Mouse (Mus musculus) limb, embryonic 11.5 days (tissue): ENCODE data around the gene Tnfrsf13c. TPM values are rescaled to one million over a fixed set of nuclear protein-coding genes. Genes with fewer than 3 reads are reported as not detected.

Source experiments
- ATAC-seq: fragments of 200-750 bp; cut with Nextera tagmentation; 2 replicates; pipeline ENCODE4 v1.8.0; 2017; ENCODE audit warnings: low read depth; ENCODE audit not compliant: insufficient number of reproducible peaks, low FRiP score, low TSS enrichment
- DNase-seq: peaks from one replicate; pipeline ENCODE4 v3.0.0-alpha.2; 2015; ENCODE audit warnings: low spot score
- H3K27ac ChIP-seq: fragments of 300-500 bp; sonication (generic); replicated peaks from 2 replicates; pipeline ENCODE4 v1.5.1; 2014; ENCODE audit warnings: low read depth, mild to moderate bottlenecking, low read length
- H3K27me3 ChIP-seq: fragments of 300-500 bp; sonication (generic); 2 replicates; pipeline ENCODE4 v1.6.1; 2014; ENCODE audit warnings: mild to moderate bottlenecking, low read length, mixed read lengths; ENCODE audit not compliant: control insufficient read depth, insufficient read depth
- H3K36me3 ChIP-seq: fragments of 300-500 bp; sonication (generic); 2 replicates; pipeline ENCODE4 v1.6.1; 2014; ENCODE audit warnings: mild to moderate bottlenecking, low read length, moderate library complexity, mixed read lengths; ENCODE audit not compliant: control insufficient read depth, insufficient read depth
- H3K4me1 ChIP-seq: fragments of 300-500 bp; sonication (generic); 2 replicates; pipeline ENCODE4 v1.6.1; 2014; ENCODE audit warnings: low read length, mixed read lengths; ENCODE audit not compliant: control insufficient read depth, insufficient read depth
- H3K4me2 ChIP-seq: fragments of 300-500 bp; sonication (generic); 2 replicates; pipeline ENCODE4 v1.6.1; 2014; ENCODE audit warnings: low read depth, mild to moderate bottlenecking, moderate library complexity; ENCODE audit not compliant: severe bottlenecking
- H3K4me3 ChIP-seq: fragments of 300-500 bp; sonication (generic); 2 replicates; pipeline ENCODE4 v1.5.1; 2014; ENCODE audit warnings: low read depth, low read length
- H3K9ac ChIP-seq: fragments of 300-500 bp; sonication (generic); 2 replicates; pipeline ENCODE4 v1.6.1; 2014; ENCODE audit warnings: mild to moderate bottlenecking, low read length
- H3K9me3 ChIP-seq: fragments of 300-500 bp; sonication (generic); 2 replicates; pipeline ENCODE4 v1.6.1; 2016; ENCODE audit warnings: low read length; ENCODE audit not compliant: control insufficient read depth
- WGBS: fragments of 180-500 bp; shearing (Covaris S2); extraction: QIAGEN DNeasy Blood & Tissue Kit; methylation state at CpG from one replicate; pipeline ENCODE4 v1.1.7; 2014; 5-methylcytosine and 5-hydroxymethylcytosine counted together
- polyA plus RNA-seq: library from polyadenylated mRNA; unstranded; fragments of >200 nt; fragmentation: Nextera tagmentation; extraction: Ambion mirVana; gene quantifications from 2 replicates; pipeline ENCODE4 v1.2.1, GENCODE M21; 2014

Tnfrsf13c gene
- polyA plus RNA-seq, 1 experiment from 2014 or later: not detected

DNA sequence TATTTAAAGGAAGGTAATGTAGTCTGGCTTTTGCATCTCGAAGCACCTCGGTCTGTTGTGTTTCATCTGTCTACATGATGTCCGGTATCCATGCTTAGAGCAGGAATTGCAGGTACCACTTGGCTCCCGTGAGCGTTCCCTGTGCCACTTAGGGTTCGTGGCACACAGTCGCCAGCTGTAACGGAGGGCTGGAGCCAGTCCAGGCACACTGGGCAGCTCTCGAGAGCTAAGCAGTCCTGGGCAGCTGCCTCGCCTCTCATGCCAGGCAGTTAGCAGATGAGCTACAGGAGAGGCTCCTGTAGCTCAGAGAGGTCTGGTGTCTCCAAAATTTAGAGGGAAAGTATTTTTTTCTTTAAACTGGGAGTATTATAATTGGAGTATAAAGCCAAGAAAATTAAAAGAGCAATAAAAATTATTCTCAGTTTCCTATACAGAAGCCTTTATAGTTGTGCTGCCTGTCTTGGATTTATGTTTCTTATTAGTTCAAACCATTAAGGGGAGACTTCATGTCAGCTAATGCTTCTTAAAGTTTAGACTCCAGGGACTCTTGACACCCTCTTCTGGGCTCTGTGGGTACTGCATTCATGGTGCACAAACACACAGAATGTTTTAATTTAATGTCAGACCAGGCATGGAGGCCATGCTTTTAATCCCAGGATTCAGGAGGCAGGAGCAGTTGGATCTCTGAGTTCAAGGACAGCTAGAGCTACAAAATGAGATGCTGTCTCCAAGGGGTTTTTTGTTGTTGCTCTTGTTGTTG is 35.5 kb downstream of the Tnfrsf13c start:
- DNase-seq (peak; percentile 62), ATAC-seq (no peak)
- Histone ChIP-seq H3K27me3 (no peaks in the 10 kb centered on the region), H3K9ac (no peak overlapping the region), H3K4me2 (no peak overlapping the region), H3K4me1 (no peaks in the 10 kb centered on the region), H3K27ac (no peak overlapping the region), H3K36me3 (peaks cover 58% of the 10 kb centered on the region), H3K4me3 (no peak overlapping the region), H3K9me3 (peaks cover 4% of the 10 kb centered on the region; the same call in 1 of the 2 replicates)
- 96% methylated on average over 10 of the region's 10 CpGs for WGBS

DNA sequence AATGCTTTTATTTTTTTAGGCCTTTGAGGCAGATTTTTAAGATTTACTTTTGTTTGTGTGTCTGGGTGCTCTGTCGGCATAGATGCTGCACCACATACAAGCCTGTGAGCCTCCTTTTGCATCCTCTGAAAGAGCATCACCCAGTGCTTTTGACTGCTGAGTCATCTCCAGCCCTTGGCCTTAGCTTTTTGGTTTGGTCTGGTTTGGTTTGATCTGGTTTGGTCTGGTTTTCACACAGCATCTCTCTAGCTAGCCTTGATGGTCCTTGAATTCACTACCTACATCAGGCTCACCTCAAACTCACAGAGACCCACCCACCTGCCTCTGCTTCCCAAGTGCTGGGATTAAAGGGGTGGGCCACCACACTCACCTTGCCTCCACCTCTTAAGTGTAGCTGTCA is 36.2 kb downstream of the Tnfrsf13c start:
- peaks cover 56% of the 10 kb centered on the region for H3K36me3 ChIP-seq
- H3K4me2 ChIP-seq: no peak overlapping the region
- ATAC-seq (no peak), DNase-seq (no peak)
- H3K4me1 ChIP-seq: no peaks in the 10 kb centered on the region
- no peak overlapping the region for H3K27ac ChIP-seq
- 89% methylated on average over 1 of the region's 1 CpGs for WGBS
- H3K4me3 ChIP-seq: no peak overlapping the region
- no peak overlapping the region for H3K9ac ChIP-seq
- H3K9me3 ChIP-seq: peaks cover 4% of the 10 kb centered on the region; the same call in 1 of the 2 replicates
- H3K27me3 ChIP-seq: no peaks in the 10 kb centered on the region

GRCm38 (mm10) chr15:82187401-82187800 is 36.8 kb downstream of the Tnfrsf13c start:
- DNase-seq (no peak), ATAC-seq (no peak)
- Histone ChIP-seq H3K27me3 (no peaks in the 10 kb centered on the region), H3K9ac (no peak overlapping the region), H3K4me3 (no peak overlapping the region), H3K36me3 (peaks cover 54% of the 10 kb centered on the region), H3K4me1 (no peaks in the 10 kb centered on the region), H3K4me2 (no peak overlapping the region), H3K9me3 (peaks cover 4% of the 10 kb centered on the region; the same call in 1 of the 2 replicates), H3K27ac (no peak overlapping the region)
- WGBS: 92% methylated on average over 4 of the region's 4 CpGs

DNA sequence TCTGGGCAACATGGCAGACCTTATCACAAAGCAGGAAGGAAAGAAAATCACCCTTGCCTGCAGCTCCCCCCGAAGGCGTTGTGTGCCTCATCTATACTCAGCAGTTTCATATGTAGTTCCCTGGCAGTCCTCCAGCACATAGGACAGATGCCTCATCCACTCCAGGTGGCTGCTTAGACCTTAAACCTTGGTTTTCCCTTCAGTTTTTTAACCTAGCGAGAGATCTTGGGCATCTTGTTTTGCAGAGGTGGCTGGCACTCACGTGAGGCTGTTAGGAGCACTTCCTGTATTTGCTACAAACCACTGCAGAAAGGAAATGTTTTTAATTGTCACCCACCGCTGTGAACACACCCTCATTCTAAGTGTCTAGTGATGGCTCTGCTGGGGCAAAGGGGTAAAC is 37.2 kb downstream of the Tnfrsf13c start:
- DNase-seq (no peak), ATAC-seq (no peak)
- 93% methylated on average over 5 of the region's 5 CpGs for WGBS
- Histone ChIP-seq H3K27me3 (no peaks in the 10 kb centered on the region), H3K27ac (no peak overlapping the region), H3K9me3 (peaks cover 4% of the 10 kb centered on the region; the same call in 1 of the 2 replicates), H3K4me2 (no peak overlapping the region), H3K9ac (no peak overlapping the region), H3K36me3 (peaks cover 54% of the 10 kb centered on the region), H3K4me1 (no peaks in the 10 kb centered on the region), H3K4me3 (no peak overlapping the region)

GRCm38 (mm10) chr15:82186131-82186530 is 38.0 kb downstream of the Tnfrsf13c start:
- no peak overlapping the region for H3K4me3 ChIP-seq
- H3K36me3 ChIP-seq: peaks cover 61% of the 10 kb centered on the region
- no peak overlapping the region for H3K4me2 ChIP-seq
- no peak overlapping the region for H3K27ac ChIP-seq
- no peak for ATAC-seq
- no peak for DNase-seq
- WGBS: 86% methylated on average over 14 of the region's 14 CpGs
- H3K27me3 ChIP-seq: no peaks in the 10 kb centered on the region
- H3K9ac ChIP-seq: no peak overlapping the region
- no peaks in the 10 kb centered on the region for H3K4me1 ChIP-seq
- peaks cover 4% of the 10 kb centered on the region; the same call in 1 of the 2 replicates for H3K9me3 ChIP-seq

DNA sequence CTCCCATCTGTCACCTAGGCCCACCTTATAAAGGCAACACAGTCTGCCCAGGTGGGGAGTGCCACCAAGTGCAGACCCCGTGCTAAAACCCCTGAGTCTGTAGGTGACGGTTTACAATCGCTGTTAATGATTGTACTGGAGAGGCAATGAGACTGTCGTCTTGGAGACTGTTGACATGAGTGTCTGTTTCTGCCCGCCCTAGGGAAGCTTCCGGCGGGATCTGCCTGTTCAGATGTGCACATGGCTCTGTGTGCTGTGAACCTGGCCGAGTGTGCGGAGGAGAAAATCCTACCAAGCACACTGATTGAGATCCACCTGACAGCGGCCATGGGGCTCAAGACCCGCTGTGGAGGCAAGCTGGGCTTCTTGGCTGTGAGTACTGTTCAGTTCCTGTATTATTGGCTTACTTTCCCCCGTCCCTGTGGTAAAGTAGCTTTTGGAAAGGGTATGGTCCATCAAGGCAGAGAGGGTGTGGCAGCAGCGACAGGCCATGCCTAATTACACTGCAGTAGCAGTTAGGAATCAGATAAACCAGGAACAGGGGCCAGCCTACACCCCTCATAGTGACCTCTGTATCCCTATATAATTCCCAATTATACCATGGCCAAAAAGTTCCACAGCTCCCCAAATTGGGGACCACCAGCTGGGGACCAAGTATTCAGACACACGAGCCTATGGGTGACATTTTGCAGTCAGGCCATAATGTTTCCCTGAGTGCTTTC is 38.9 kb downstream of the Tnfrsf13c start:
- H3K4me3 ChIP-seq: no peak overlapping the region
- no peaks in the 10 kb centered on the region for H3K27me3 ChIP-seq
- H3K4me2 ChIP-seq: no peak overlapping the region
- H3K9ac ChIP-seq: no peak overlapping the region
- peaks cover 4% of the 10 kb centered on the region; the same call in 1 of the 2 replicates for H3K9me3 ChIP-seq
- WGBS: 85% methylated on average over 14 of the region's 14 CpGs
- no peak overlapping the region for H3K27ac ChIP-seq
- peaks cover 65% of the 10 kb centered on the region for H3K36me3 ChIP-seq
- ATAC-seq (no peak), DNase-seq (no peak)
- no peaks in the 10 kb centered on the region for H3K4me1 ChIP-seq

DNA sequence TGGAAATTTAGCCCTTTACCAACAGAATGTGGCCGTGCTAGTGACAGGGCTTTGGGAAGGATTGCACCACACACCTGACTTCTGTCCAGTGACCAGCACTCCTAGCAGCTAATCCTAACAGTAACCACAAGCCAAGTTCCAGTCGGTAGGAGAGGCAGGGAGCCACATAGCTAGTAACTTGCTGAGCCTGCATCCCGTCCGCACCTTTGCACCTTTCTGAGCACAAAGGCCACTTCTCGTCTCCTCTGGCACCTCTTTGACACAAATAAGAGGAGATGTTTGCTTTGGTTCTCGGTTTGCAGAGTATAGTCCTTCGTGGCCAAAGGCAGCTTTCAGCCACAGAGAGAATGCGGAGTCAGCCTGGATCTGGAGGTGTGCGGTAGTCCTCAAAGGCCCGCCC is 39.5 kb downstream of the Tnfrsf13c start:
- H3K4me3 ChIP-seq: no peak overlapping the region
- 90% methylated on average over 10 of the region's 10 CpGs for WGBS
- peaks cover 4% of the 10 kb centered on the region; the same call in 1 of the 2 replicates for H3K9me3 ChIP-seq
- DNase-seq: no peak
- peaks cover 71% of the 10 kb centered on the region for H3K36me3 ChIP-seq
- H3K4me1 ChIP-seq: no peaks in the 10 kb centered on the region
- no peaks in the 10 kb centered on the region for H3K27me3 ChIP-seq
- H3K27ac ChIP-seq: no peak overlapping the region
- H3K4me2 ChIP-seq: no peak overlapping the region
- ATAC-seq: no peak
- no peak overlapping the region for H3K9ac ChIP-seq

- ATAC-seq (no peak), DNase-seq (no peak)
- H3K36me3 ChIP-seq: peaks cover 72% of the 10 kb centered on the region
- H3K4me3 ChIP-seq: no peak overlapping the region
- WGBS: 89% methylated on average over 7 of the region's 7 CpGs
- H3K9me3 ChIP-seq: peaks cover 4% of the 10 kb centered on the region; the same call in 1 of the 2 replicates
- H3K9ac ChIP-seq: no peak overlapping the region
- H3K27ac ChIP-seq: no peak overlapping the region; the same call in 1 of the 2 replicates
- no peaks in the 10 kb centered on the region for H3K27me3 ChIP-seq
- no peaks in the 10 kb centered on the region for H3K4me1 ChIP-seq
- no peak overlapping the region for H3K4me2 ChIP-seq
Measured at GRCm38 (mm10) chr15:82184183-82184582, 40.0 kb downstream of the Tnfrsf13c start.
